Mouse (Mus musculus) spleen, embryonic (tissue): Measurements from ENCODE around the gene Des.

Experiments
- CTCF ChIA-PET: fragments of 350-600 bp; sonication (Branson Sonifier 250); formaldehyde crosslinking; loops from one replicate; lab custom pipeline; 2022; lab: Charles Lee

Gene Des

GRCm38 (mm10) chr1:75345036-75345935, 14.8 kb upstream of the Des start:
- CTCF ChIA-PET, result interaction anchor here (0.6 kb wide), 1 partner anchor 274 kb away, joined by 13 read pairs; no protein-coding TSS in a partner anchor

GRCm38 (mm10) chr1:75347279-75347678, 12.8 kb upstream of the Des start:
- CTCF ChIA-PET, result no interaction called here

GRCm38 (mm10) chr1:75349275-75349674, 10.9 kb upstream of the Des start:
- CTCF ChIA-PET, result no interaction called here

GRCm38 (mm10) chr1:75357261-75357660, 2.9 kb upstream of the Des start:
- CTCF ChIA-PET, result no interaction called here

GRCm38 (mm10) chr1:75358009-75358408, 2.1 kb upstream of the Des start:
- CTCF ChIA-PET, result no interaction called here

- CTCF ChIA-PET, result no interaction called here
Measured at GRCm38 (mm10) chr1:75359346-75359745, 783 bp upstream of the Des start.

- CTCF ChIA-PET, result no interaction called here
Measured at GRCm38 (mm10) chr1:75361123-75361522, 994 bp downstream of the Des start.

- CTCF ChIA-PET, result no interaction called here
Measured at GRCm38 (mm10) chr1:75361750-75362149, 1.6 kb downstream of the Des start.

- CTCF ChIA-PET, result no interaction called here
Measured at GRCm38 (mm10) chr1:75363868-75364267, 3.7 kb downstream of the Des start.

- CTCF ChIA-PET, result no interaction called here
Measured at GRCm38 (mm10) chr1:75365510-75366137, 5.5 kb downstream of the Des start.

GRCm38 (mm10) chr1:75369360-75369983, 9.3 kb downstream of the Des start:
- CTCF ChIA-PET, result no interaction called here

GRCm38 (mm10) chr1:75369984-75370660, 10.0 kb downstream of the Des start:
- CTCF ChIA-PET, result no interaction called here

- CTCF ChIA-PET, result no interaction called here
Measured at GRCm38 (mm10) chr1:75371317-75372095, 11.4 kb downstream of the Des start.

GRCm38 (mm10) chr1:75372450-75372849, 12.3 kb downstream of the Des start:
- CTCF ChIA-PET, result no interaction called here

- CTCF ChIA-PET, result interaction anchor here (0.7 kb wide), 1 partner anchor 35 kb away, joined by 3 read pairs; no protein-coding TSS in a partner anchor
Measured at GRCm38 (mm10) chr1:75373276-75373675, 13.1 kb downstream of the Des start.

GRCm38 (mm10) chr1:75374950-75375936, 15.1 kb downstream of the Des start, which contains the start of gene Speg:
Speg (plus strand) TSS chr1:75375297.
- CTCF ChIA-PET, result no interaction called here

GRCm38 (mm10) chr1:75379196-75379595, 19.1 kb downstream of the Des start:
- CTCF ChIA-PET, result no interaction called here

- CTCF ChIA-PET, result no interaction called here
Measured at GRCm38 (mm10) chr1:75379931-75380330, 19.8 kb downstream of the Des start.

- CTCF ChIA-PET, result interaction anchor here (0.6 kb wide), 1 partner anchor 1002 kb away, joined by 11 read pairs; no protein-coding TSS in a partner anchor
Measured at GRCm38 (mm10) chr1:75380951-75381350, 20.8 kb downstream of the Des start.
